Mouse (Mus musculus) monocyte, adult 2 months (primary cell): ENCODE measurements around the gene Jph3.
A peak's percentile ranks its signal among the peaks of the same experiment; 100 is the strongest.

Experiments used
- DNase-seq, 2 experiments: peaks; one replicate each; pipeline ENCODE4 v3.0.0; 2022; ENCODE audit warnings: low spot score in 2 of 2, low read depth in 1 of 2

The Jph3 gene

GRCm38 (mm10) chr8:121729754-121730153 lies 331 bp downstream of the Jph3 start:
- DNase-seq: no peak

DNA sequence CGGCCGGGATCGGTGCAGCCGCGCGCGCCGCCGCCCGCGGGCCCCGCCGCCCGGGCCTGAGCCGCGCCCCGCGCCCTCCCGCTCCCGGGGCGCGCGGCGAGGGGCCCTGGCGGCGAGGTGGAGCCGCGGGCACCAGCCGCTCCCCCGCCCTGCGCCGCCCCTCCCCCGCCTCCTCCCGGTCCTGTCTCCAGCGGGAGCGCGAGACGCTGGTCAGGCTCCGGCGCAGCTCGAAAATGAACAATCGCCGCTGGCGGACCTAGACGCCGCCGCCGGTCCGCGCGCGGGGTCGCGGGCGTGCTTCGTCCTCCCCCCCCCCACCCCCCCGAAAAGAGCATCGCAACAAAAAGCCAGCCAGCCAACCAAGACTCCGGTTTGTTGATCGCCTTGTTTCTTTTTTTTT lies 747 bp downstream of the Jph3 start:
- no peak for DNase-seq

DNA sequence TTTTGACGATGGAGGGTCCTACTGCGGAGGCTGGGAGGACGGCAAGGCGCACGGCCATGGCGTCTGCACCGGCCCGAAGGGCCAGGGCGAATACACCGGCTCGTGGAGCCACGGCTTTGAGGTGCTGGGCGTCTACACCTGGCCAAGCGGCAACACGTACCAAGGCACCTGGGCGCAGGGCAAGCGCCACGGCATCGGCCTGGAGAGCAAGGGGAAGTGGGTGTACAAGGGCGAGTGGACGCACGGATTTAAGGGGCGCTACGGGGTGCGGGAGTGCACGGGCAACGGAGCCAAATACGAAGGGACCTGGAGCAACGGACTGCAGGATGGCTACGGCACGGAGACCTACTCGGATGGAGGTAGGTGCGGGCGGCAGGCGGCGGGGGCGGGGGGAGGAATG lies 1.2 kb downstream of the Jph3 start:
- DNase-seq: no peak

DNA sequence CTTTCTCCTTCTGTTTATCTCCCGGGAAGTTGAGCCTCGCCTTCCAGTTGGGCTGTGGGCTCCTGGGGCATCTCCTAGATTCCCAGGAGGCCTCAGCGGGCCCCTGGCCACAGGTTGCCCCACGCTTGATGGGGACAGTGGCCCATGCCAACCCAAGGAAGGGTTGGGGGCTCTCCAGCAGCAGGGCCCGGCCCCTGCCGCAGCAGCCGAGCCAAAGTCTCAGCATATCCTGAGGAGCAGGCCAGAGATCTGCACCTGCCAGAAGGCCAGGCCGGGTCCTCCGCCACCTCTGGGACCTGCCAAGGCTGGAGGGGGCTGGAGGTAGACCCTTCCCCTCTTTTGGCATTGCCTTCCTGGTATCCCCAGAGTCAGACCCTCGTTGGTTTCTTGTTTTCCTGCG lies 1.6 kb downstream of the Jph3 start:
- DNase-seq: no peak

- DNase-seq: no peak
Observed at GRCm38 (mm10) chr8:121731471-121732333, 2.3 kb downstream of the Jph3 start.

DNA sequence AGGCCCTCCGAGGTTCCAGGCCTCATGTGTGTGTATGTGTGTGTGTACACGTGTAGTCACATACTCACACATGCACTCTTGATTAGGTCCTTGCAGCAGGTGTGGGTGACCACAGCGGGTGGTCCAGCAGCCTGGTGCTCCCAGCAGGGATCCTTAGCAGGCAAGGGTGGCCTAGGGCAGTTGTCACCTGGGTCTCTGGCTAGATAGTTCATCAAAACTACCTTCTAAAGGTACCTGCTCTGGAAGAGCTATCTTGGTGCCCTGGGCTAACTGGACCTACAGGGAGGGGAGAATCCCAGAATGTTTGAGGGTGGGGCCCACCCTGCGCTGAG lies 2.9 kb downstream of the Jph3 start:
- DNase-seq: no peak

DNA sequence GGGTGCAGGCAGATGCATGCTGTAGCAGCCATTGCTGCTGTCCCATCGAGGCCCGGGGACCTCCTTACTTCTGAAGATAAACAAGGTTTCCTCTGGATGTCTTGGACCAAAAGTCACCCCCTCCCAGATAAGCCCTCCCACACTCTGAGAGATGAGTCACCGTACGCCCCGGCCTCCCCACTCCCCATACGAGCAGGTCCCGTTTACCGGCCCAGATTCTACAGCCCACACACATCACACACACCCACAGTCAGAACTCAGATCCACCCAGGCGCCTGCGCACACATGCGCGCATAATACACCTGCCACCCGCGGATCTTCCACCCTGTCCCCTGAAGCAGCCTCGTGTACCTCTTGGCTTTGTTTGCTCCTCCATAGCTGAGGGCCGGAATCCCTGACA lies 4.8 kb downstream of the Jph3 start:
- DNase-seq: no peak

DNA sequence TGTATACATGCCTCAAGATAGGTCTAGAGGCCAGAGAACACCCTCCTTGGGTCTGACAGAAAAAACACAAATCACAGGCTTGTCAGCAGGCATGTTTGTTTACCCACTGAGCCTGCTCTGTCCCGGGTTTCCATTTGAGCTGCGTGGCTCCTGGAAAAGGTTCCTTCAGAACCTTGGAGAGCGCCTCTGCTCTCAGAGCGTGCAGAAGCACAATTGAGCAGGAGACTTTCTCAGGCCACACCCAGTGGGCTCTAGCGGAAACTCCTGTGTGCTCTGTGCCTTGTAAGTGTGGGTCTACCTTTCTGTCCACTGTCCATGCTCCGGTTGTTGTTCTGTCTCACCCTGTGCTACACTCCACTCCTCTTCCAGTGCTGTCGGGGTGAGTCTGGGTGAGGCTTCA lies 6.8 kb downstream of the Jph3 start:
- no peak for DNase-seq

DNA sequence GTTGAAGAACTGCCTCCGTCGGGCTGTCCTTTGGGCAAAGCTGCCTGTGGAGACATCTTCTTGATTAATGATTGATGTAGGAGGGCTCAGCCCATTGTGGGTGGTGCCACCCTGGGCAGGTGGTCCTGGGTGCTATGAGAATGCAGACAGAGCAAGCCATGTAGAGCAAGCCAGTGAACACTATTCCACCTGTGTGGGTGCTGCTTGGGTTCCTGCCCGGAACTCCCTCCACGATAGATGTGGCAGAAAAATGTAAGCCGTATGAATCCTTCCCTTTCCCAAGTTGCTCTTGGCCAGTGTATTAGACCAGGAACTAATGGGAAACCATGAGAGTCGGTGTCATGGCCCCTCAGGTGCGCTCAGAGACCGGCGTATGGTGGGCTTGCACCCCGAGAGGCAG lies 11.3 kb downstream of the Jph3 start:
- DNase-seq: no peak

DNA sequence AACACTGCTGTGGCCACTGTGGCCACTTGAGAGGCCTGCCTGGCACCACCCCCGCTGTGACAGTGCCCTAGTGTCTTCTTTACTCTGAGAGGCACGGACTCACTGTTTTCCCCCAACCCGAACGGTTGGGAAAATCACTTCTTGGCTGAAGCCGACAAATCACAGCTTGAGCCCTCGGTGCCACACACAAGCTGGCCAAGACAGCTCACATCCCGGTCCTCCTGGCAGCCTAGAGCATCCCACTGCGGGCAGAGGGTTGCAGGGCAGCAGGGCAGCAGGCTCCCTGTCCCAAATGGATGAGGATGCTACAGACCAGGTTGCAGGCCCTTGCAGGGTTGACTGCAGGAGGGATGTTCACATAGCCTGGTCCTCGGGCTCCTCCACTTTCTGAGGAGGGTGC lies 20.1 kb downstream of the Jph3 start:
- DNase-seq: no peak

GRCm38 (mm10) chr8:121750512-121750911 lies 21.1 kb downstream of the Jph3 start:
- no peak for DNase-seq

DNA sequence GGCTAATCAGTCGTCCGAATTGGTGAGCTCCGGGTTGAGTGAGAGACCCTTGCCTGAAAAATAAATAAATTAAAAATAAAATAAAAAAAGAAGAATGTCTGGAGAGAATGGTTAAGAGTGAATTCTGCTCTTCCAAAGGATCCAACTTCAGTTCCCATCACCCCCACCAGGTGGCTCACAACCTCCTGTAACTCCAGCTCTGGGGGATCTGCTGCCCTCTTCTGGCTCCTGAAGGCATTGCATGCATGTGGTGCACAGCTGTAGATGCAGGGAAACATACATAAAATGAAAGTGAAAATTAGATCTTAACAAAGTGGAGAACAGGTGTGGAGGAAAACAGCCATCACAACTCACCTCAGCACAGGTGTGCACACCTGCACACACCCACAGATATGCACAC lies 22.0 kb downstream of the Jph3 start:
- peak; percentile 47 to 56 for DNase-seq

DNA sequence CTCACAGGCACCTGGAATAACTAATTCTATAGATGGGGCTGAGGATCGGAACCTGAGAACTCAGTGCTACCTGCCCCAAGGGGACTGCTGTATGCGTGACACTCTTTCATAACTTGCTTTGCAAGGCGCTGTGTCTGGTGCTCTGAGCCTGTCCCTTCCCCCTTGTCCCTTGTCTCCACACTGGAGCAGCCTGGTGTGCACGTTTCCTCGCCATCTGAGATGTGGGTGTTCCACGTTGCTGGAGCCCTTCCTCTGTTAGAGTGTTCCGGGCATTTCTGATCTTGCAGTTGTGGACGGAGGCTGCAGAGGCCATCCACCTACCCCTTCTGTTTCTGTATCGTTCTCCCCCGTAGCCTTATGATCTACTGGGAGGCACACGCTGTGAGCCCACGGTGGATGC lies 29.0 kb downstream of the Jph3 start:
- no peak for DNase-seq

GRCm38 (mm10) chr8:121760484-121760883 lies 31.1 kb downstream of the Jph3 start:
- DNase-seq: no peak

- DNase-seq: no peak
Observed at GRCm38 (mm10) chr8:121761480-121761879, 32.1 kb downstream of the Jph3 start.

DNA sequence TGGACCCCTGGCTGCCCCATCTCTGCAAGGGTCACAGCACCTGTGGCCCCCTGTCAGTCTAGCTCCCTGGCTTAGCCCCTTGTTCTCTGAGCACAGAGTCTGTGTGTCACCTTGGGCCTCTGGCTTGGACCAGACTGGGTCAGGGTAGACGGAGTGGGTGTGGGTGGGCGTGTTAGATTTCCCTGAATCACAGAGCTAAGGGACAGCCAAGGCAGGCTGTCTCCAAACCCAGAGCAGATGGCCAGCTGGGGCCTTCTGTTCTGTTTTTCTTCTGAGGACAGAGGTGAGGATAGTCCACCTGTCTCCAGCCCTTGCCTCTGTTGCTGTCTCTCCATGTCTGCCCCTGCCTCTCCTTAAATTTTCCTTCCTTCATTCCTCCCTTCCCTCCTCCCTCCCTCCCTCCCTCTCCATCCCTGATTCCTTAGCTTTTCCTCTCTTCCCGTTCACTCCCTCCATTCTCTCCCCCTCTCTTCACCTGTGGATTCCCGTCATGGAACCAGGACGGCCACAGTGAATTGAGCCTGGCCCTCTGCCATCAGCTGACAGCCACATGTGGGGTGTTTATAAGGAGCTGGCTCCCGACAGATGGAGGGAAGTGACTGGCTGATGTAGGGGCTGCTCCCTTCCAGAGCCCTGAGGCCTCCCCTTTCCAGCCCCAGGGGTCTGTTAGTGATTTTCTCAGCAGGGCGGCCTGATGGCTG lies 33.7 kb downstream of the Jph3 start:
- no peak for DNase-seq

DNA sequence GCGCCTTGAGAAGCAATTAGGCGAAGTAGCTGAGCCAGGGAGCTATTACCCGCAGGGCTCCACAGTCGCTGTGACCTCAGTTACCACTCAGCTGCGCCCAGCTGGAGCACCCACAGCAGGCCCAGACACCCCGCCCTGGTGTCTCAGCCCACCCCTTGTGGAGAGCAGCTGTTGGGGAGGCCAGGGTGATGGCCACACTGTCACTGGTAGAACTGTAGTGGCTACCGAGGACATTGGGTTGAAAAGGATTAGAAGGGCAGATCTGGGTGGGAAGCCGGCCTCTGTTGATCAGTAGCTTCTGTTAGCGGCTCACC lies 34.2 kb downstream of the Jph3 start:
- no peak for DNase-seq

- DNase-seq: no peak
Observed at GRCm38 (mm10) chr8:121765594-121766138, 36.2 kb downstream of the Jph3 start.

GRCm38 (mm10) chr8:121769095-121769494 lies 39.7 kb downstream of the Jph3 start:
- no peak for DNase-seq

DNA sequence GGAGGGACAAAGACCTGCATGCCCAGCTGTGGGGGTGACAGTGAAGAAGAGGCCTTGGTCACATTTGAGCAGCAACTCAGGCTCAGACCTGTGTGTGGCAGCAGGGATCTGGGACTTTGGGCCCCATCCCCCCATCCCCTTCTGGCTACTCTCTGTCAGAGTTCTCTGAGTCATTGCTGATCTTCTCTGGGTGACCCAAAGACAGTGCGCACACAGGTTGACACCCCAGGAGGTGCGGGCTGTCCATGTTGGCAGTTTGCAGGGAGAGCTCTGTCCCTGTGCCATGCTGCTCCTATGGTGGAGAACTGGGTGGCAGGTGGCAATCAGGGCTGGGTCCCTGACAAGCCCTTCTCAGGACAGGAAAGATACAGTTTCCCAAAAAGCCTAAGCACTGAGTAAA lies 40.2 kb downstream of the Jph3 start:
- no peak for DNase-seq

GRCm38 (mm10) chr8:121770845-121771752 lies 41.7 kb downstream of the Jph3 start:
- DNase-seq: no peak

DNA sequence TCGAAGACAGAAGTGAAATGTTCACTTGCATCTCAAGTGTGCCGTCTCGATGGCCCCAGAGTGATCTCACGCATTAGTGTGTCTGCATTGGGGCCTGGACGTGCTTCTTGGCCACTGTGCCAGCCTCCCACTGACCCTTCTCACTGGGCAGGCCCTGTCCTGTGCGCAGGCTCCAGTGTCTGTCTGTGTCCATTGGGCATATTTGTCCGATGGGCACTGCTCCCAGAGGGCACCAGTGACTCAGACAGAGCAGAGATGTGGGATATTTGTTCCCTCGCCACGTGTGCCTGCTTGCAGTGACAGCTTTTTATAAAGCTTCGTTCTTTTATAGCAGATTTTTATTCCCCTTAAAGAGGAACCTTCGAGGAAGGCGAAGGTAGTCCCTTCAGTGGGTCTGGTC lies 44.5 kb downstream of the Jph3 start:
- DNase-seq: no peak
